Mouse (Mus musculus): ENCODE measurements around the gene Agbl5.
"Not testable (repeated sequence)": the region's sequence is repeated elsewhere in the genome, so short reads cannot be mapped to it uniquely, and the experiment has no call there.

Gene Agbl5

GRCm38 (mm10) chr5:30888337-30889087 lies at the start of gene Agbl5:
TSS of gene Agbl5 (plus strand) at chr5:30888694.
- DNase-seq (ENCODE audit: low read depth, low spot score), result peak; percentile 81

DNA sequence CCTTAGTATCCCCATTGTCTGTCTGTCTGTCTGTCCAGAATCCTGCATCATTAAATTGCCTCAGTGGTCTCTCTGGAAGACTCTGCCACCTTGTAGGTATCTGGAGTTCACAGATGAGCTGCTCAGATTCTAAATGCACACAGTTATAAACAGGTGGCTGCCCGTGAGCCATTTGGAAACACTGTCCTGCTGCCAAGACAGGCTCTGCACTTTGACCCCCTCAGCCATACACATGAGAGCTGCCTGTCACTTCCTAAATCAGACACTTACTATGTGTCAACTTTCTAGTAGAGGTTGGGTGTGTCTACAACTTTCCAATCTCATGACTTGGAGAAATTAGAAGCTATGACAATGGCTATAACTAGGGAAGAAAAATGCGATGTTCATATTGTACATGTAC lies 48.8 kb upstream of the Agbl5 start:
- no peak for DNase-seq (ENCODE audit: low read depth, low spot score)

- DNase-seq (ENCODE audit: low read depth, low spot score), result no peak
Observed at GRCm38 (mm10) chr5:30841896-30842295, 46.6 kb upstream of the Agbl5 start.

DNA sequence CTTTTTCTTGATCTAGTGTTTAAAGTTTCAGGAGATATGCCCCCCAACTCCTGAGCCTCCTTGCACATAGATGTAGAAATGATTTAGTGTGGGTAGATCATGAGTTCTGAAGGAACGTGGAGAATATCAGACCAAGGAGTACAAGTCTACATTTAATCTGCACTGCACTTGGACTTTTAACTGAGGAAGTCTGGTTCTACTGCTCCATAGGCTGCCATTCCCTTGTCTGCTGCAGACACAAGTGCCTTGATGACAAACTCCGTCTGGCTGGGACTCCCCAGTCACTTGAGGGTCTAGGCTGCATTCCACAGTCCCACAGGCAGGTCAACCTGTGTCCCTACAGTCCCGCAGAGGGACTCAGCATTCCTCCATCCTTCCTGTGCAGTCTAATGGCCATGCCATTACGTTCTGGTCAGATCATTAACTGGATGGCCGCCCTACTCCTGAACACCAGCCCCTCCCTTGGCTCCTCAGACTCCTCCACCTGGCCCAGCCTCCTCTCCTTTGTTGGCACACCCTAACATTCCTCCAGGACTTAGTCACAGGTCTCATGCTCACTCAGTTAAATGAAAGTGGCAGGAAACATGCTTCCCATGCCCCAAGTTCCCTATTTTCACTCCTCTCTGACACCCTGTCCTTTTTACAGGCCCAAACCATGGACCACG lies 38.5 kb upstream of the Agbl5 start:
- DNase-seq (ENCODE audit: low read depth, low spot score), result no peak

DNA sequence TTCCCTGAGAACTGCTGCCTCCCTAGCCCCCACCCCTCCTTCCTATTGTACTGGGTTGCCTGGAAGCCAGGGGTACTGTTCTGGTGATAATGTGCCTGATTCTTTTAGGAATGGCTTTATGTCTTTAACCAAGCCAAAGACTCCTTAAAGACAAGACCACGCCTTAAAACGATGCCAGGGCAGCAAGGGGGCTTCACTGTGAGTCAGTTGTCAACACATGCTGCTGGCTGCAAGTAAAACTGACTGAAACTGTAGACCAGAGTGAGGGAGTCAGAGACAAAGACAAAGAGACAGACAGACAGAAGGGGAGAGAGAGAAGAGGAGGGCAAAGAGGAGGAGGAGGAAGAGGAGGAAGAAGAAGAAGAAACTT lies 38.0 kb upstream of the Agbl5 start:
- DNase-seq (ENCODE audit: low read depth, low spot score), result no peak

DNA sequence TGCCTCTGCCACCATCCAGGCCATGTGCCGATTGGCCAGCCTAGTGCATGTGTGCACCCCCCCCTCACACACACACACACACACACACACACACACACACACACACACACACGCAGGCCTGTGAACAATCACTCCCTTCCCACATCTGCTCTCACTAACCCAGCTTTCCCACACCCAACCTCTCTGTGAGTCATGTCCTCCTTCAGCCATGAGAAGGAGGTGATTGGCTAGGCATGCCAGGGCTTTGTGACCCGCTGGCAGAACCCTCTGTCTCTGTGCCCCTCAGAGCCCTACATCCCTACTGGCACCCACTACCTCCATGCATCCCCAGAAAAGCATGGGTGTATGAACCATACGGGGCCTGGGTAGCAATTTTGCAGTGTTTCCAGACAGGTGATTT lies 35.0 kb upstream of the Agbl5 start:
- no peak for DNase-seq (ENCODE audit: low read depth, low spot score)

GRCm38 (mm10) chr5:30855674-30856073 lies 32.8 kb upstream of the Agbl5 start:
- DNase-seq (ENCODE audit: low read depth, low spot score), result no peak

- no peak for DNase-seq (ENCODE audit: low read depth, low spot score)
Observed at GRCm38 (mm10) chr5:30856124-30856523, 32.4 kb upstream of the Agbl5 start.

DNA sequence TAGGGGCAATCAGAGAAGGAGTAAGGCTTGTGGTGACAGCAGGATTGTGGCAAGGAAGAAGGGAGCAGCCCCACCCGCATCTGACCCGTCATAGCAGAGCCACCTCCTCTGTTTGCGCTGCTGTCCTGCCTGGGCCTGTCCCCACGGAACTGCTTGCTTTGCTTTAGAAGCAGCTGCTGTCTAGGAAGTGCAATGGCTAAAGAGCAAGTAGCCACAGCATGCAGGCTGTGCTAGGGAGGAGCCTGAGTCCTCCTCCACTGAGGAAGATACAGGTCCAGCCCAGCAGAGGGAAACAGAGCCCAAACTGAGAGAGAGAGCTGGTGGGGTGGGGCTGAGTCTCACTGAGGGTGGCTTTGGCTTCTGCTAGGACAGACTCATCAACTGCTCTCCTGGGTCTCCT lies 24.6 kb upstream of the Agbl5 start:
- no peak for DNase-seq (ENCODE audit: low read depth, low spot score)

- DNase-seq (ENCODE audit: low read depth, low spot score), result no peak
Observed at GRCm38 (mm10) chr5:30864322-30864721, 24.2 kb upstream of the Agbl5 start.

DNA sequence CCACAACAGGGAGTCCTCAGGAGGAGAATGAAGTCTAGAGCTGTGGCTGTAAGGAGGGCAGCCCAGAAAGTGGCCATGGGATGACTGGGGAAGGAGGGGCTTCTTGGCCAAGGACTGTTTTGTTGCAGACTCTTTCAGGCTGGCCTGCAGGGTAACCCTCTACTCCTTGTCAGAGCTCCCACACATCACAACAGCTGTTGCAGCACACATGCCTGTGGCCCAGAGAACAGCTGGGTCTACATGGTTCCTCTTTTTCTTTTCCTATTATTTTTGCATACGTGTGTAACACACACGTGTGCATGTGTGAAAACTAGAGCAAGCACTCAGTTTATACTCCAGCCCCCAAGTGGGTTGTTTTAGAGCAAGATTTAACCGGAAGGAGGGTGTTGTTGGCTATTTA lies 21.6 kb upstream of the Agbl5 start:
- no peak for DNase-seq (ENCODE audit: low read depth, low spot score)

GRCm38 (mm10) chr5:30867712-30868111 lies 20.8 kb upstream of the Agbl5 start, which contains the start of gene Tmem214:
TSS of gene Tmem214 (plus strand) at chr5:30868012.
- no peak for DNase-seq (ENCODE audit: low read depth, low spot score)

GRCm38 (mm10) chr5:30868981-30869380 lies 19.5 kb upstream of the Agbl5 start:
- DNase-seq (ENCODE audit: low read depth, low spot score), result no peak

GRCm38 (mm10) chr5:30869405-30870130 lies 18.9 kb upstream of the Agbl5 start:
- DNase-seq (ENCODE audit: low read depth, low spot score), result peak; percentile 70

DNA sequence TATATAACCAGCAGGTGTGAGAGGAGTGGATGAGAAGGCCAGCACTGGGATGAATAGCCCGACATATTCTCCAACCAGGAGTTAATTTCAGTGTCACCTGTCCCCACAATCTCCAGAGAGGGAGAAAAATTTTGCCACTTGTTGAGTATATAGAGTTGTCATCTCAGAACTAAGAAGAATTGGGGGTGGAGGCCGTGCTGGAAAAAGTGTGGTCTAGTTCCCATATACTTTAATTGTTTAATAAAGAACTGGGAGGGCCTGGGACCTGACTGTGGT lies 18.4 kb upstream of the Agbl5 start:
- DNase-seq (ENCODE audit: low read depth, low spot score), result no peak

DNA sequence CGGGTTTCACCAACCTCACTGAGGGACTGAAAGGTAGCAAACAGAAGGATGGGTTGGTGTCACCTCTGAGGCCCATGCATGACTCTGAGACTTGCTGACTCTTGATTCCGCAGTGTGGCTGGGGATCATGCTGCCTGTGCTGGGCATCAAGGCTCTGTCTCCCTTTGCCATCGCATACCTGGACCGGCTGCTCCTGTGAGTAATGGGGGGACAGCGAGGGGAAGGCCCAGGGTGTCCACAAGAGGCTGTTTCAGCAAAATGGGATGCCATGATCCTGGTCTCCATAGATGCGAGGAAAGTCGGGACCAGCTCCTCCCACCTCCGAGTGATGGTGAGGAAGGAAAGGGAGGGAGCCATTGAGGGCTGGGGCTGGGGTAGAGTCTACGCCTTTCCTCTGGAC lies 15.9 kb upstream of the Agbl5 start:
- no peak for DNase-seq (ENCODE audit: low read depth, low spot score)

DNA sequence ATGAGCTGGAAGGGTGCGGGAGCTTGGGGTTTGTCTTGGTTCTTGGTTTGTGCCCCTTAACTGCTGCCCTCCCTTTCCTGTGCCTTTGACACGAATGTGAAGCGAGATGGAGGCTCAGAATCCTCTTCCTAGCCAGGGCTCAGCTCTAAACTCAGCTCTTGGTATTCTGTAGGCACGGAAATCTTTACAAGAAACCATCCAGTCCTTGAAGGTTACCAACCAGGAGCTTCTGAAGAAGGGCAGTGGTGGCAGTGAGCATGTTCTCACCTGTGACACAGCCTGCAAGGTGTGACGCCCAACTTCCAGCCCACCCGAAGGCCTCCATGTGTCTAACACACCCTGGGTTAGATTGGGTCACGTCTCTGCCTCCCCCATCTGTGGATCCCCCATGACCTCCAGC lies 14.1 kb upstream of the Agbl5 start:
- no peak for DNase-seq (ENCODE audit: low read depth, low spot score)

DNA sequence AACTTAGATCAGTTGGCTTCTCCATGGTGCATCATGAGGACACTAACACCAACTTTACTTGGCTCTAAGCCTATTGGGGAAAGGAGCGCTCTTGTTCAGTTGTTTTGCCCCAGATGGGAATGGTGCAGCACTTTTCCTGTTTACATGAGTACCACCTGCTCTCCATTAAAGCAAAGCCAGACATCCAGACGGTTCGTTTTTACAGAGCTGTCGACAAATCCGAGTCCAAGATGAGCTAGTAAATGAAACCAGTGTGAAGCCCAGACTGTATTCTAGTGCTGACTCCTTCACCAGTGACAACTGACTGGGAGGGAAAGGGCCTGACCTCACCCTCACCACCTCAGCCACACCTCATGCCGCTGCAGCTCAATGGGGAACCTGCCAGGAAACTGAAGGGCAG lies 9.9 kb upstream of the Agbl5 start:
- DNase-seq (ENCODE audit: low read depth, low spot score), result no peak

GRCm38 (mm10) chr5:30879347-30879943 lies 9.0 kb upstream of the Agbl5 start:
- DNase-seq (ENCODE audit: low read depth, low spot score), result no peak

GRCm38 (mm10) chr5:30881839-30882238 lies 6.7 kb upstream of the Agbl5 start:
- DNase-seq (ENCODE audit: low read depth, low spot score), result not testable (repeated sequence)

GRCm38 (mm10) chr5:30886209-30886608 lies 2.3 kb upstream of the Agbl5 start:
- no peak for DNase-seq (ENCODE audit: low read depth, low spot score)

DNA sequence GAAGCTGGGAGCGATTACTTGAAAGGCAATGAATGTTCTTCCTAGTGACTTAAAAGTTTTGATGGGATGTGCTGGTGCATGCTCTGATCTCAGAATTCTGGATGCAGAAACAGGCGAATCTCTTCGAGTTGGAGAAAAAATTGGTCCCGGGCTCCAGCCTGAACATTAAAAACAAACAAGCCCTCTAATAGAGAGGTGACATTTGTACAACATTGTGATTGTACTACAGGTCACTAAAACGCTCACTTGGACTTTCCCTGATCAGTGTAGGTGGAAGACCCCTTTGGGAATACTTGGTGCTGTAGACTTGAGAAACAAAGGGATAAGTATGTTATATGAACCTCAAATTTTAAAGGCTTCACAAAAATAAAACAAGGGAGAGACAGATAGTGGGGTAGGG lies 1.8 kb upstream of the Agbl5 start:
- no peak for DNase-seq (ENCODE audit: low read depth, low spot score)
